ENCODE assay signal across 8 mouse cellular contexts in the genomic region with DNA sequence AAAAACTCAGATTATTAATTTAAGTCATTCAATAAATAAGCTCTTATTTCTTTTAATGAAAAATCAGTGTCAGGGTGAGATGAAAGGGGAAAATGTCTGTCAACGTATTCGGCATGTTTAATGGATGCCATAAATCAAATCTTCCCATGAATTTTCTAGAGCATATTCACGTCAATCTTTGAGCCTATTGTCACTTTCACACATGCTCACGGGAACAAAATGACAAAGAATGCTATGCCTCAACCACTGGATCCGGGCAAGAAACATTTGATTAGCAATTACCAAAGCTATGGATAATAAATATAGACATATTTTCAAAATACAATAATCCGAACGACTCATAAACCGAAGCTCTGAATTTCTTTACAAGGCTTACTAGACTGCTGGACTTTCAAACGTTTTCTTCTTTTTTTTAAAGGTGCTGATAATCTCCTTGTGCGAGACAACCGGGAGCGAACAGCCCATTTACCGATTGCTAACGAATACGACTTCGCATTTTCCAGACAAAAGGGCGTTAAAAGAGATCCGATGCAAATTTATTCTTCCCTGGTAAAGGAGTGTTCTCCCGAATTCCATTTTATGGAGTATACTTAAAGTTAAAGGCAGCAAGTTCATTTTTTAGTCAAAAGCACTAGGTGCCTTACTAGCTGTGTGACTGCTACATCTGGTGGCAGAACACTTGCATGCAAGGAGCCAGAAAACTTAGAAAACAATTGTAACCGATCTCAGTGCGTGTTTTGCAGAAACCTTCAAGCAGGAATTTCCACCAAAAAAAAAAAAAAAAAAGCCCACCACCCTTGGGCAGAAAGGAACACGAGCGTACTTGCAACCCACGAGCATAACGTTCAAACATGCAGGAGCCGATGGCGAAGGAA. TPM values are rescaled to one million over a fixed set of nuclear protein-coding genes. Genes with fewer than 3 reads are reported as not detected.
A peak's percentile ranks its signal among the peaks of the same experiment; 100 is the strongest.
DNase-seq lines count a peak whose midpoint lies in the region; ATAC-seq and TF ChIP-seq lines count a peak whose summit lies in the region.

No protein-coding gene starts in this region.

- no peak for ATAC-seq in neural tube, embryonic 11.5 days (ENCODE audit: insufficient read depth, low FRiP score, low TSS enrichment)
- no peak; the same call in 1 of the 2 replicates for ATAC-seq in forebrain, embryonic 12.5 days (ENCODE audit: low FRiP score)
- ATAC-seq in intestine, postnatal 0 days, result no peak
- no peak for ATAC-seq in stomach, embryonic 16.5 days (ENCODE audit: insufficient read depth, low FRiP score)

- H3K27ac ChIP-seq in neural tube, embryonic 11.5 days (ENCODE audit: low read depth, low read length), result peak overlapping the region; percentile 100
- H3K27ac ChIP-seq in forebrain, embryonic 12.5 days, result peak overlapping the region; percentile 100
- peak overlapping the region; percentile 100 for H3K27ac ChIP-seq in intestine, postnatal 0 days (ENCODE audit: low read depth, low read length)
- peak overlapping the region; percentile 100 for H3K27ac ChIP-seq in stomach, embryonic 16.5 days (ENCODE audit: low read length)

- H3K27me3 ChIP-seq in neural tube, embryonic 11.5 days (ENCODE audit: control insufficient read depth, insufficient read depth, low read length), result no peaks in the 10 kb centered on the region
- H3K27me3 ChIP-seq in forebrain, embryonic 12.5 days, result no peaks in the 10 kb centered on the region
- no peaks in the 10 kb centered on the region for H3K27me3 ChIP-seq in intestine, postnatal 0 days (replicated peaks; ENCODE audit: control insufficient read depth, insufficient read depth, low read length)
- H3K27me3 ChIP-seq in stomach, embryonic 16.5 days (ENCODE audit: control insufficient read depth, insufficient read depth, low read length), result no peaks in the 10 kb centered on the region

- peak overlapping the region; percentile 97 for H3K9ac ChIP-seq in neural tube, embryonic 11.5 days (ENCODE audit: low read length)
- H3K9ac ChIP-seq in forebrain, embryonic 12.5 days, result peak overlapping the region; percentile 99
- H3K9ac ChIP-seq in intestine, postnatal 0 days (ENCODE audit: low read depth, low read length), result peak overlapping the region; percentile 94
- peak overlapping the region; percentile 99 for H3K9ac ChIP-seq in stomach, embryonic 16.5 days (ENCODE audit: low read length)

- TF ChIP-seq CTCF in intestine, postnatal 0 days (IDR thresholded peaks at IDR 0.05; ENCODE audit: low read depth), result peak; percentile 81

- H3K9me3 ChIP-seq in neural tube, embryonic 11.5 days (ENCODE audit: control insufficient read depth, low read length), result no peaks in the 10 kb centered on the region
- no peaks in the 10 kb centered on the region for H3K9me3 ChIP-seq in forebrain, embryonic 12.5 days
- H3K9me3 ChIP-seq in intestine, postnatal 0 days (ENCODE audit: control insufficient read depth), result no peaks in the 10 kb centered on the region
- no peaks in the 10 kb centered on the region for H3K9me3 ChIP-seq in stomach, embryonic 16.5 days (replicated peaks; ENCODE audit: control insufficient read depth, low read length)

- DNase-seq in neural tube, embryonic 11.5 days (ENCODE audit: low spot score), result no peak
- DNase-seq in neural tube, embryonic 10.5 days (ENCODE audit: extremely low spot score, low spot score), result no peak
- DNase-seq in T-cell, adult 2 months (ENCODE audit: low spot score), result peak; percentile 60
- peak; percentile 20 for DNase-seq in lung, postnatal 14 days
- no peak for DNase-seq in spleen, postnatal 14 days (ENCODE audit: low spot score in 2 of 2)

- peak overlapping the region; percentile 85 for H3K4me3 ChIP-seq in neural tube, embryonic 11.5 days (ENCODE audit: low read depth, low read length)
- H3K4me3 ChIP-seq in forebrain, embryonic 12.5 days (replicated peaks), result peak overlapping the region; percentile 95
- peak overlapping the region; percentile 82 for H3K4me3 ChIP-seq in intestine, postnatal 0 days (ENCODE audit: low read depth, low read length)
- H3K4me3 ChIP-seq in stomach, embryonic 16.5 days (replicated peaks; ENCODE audit: low read length), result peak overlapping the region; percentile 91

- H3K4me1 ChIP-seq in neural tube, embryonic 11.5 days (ENCODE audit: control insufficient read depth, insufficient read depth, low read length), result no peaks in the 10 kb centered on the region; the same call in 1 of the 2 replicates
- peaks cover 20% of the 10 kb centered on the region for H3K4me1 ChIP-seq in forebrain, embryonic 12.5 days
- no peaks in the 10 kb centered on the region for H3K4me1 ChIP-seq in intestine, postnatal 0 days (replicated peaks; ENCODE audit: control insufficient read depth, insufficient read depth, low read length)
- peaks cover 6% of the 10 kb centered on the region for H3K4me1 ChIP-seq in stomach, embryonic 16.5 days (ENCODE audit: control insufficient read depth, insufficient read depth, low read length)

- WGBS in neural tube, embryonic 11.5 days, result under 1% methylated on average over 27 of the region's 27 CpGs
- WGBS in forebrain, embryonic 12.5 days, result 1% methylated on average over 27 of the region's 27 CpGs
- WGBS in intestine, postnatal 0 days, result under 1% methylated on average over 27 of the region's 27 CpGs
- under 1% methylated on average over 27 of the region's 27 CpGs for WGBS in stomach, embryonic 16.5 days

- H3K4me2 ChIP-seq in neural tube, embryonic 11.5 days (ENCODE audit: low read depth), result peak overlapping the region; percentile 66
- peak overlapping the region; percentile 59 for H3K4me2 ChIP-seq in forebrain, embryonic 12.5 days
- peak overlapping the region; percentile 67 for H3K4me2 ChIP-seq in intestine, postnatal 0 days (replicated peaks; ENCODE audit: low read depth)
- H3K4me2 ChIP-seq in stomach, embryonic 16.5 days (ENCODE audit: low read depth, low read length), result peak overlapping the region; percentile 67

- H3K36me3 ChIP-seq in neural tube, embryonic 11.5 days (ENCODE audit: control insufficient read depth, insufficient read depth, low read length), result no peaks in the 10 kb centered on the region
- H3K36me3 ChIP-seq in forebrain, embryonic 12.5 days (replicated peaks), result no peaks in the 10 kb centered on the region
- no peaks in the 10 kb centered on the region for H3K36me3 ChIP-seq in intestine, postnatal 0 days (ENCODE audit: control insufficient read depth, insufficient read depth)
- no peaks in the 10 kb centered on the region for H3K36me3 ChIP-seq in stomach, embryonic 16.5 days (ENCODE audit: control insufficient read depth, insufficient read depth, low read length)

RNA-seq across cellular contexts. Expression of a gene that starts 1.4 kb away (rescaled TPM):
- 39.0 and 42.0 TPM in 2 replicates for polyA plus RNA-seq in neural tube, embryonic 11.5 days (2014; fragmentation: Nextera tagmentation; extraction: Ambion mirVana)
- polyA plus RNA-seq in forebrain, embryonic 12.5 days (2016; fragmentation: Nextera tagmentation; extraction: Ambion mirVana), result 31.4 and 40.0 TPM in 2 replicates
- 27.8 and 30.5 TPM in 2 replicates for polyA plus RNA-seq in intestine, postnatal 0 days (2015; fragmentation: Nextera tagmentation; extraction: Ambion mirVana)
- polyA plus RNA-seq in stomach, embryonic 16.5 days (2015; fragmentation: Nextera tagmentation; extraction: Ambion mirVana), result 24.4 and 24.9 TPM in 2 replicates

Comparison
In these comparisons a context has a peak if more than half of its experiments do, and no peak if none do; other contexts are left out.
1. DNase-seq: peak in T-cell, adult 2 months (single experiment) and lung, postnatal 14 days (single experiment); none in neural tube, embryonic 11.5 days (single experiment), neural tube, embryonic 10.5 days (single experiment) and spleen, postnatal 14 days (0 of 2).
2. Peak in every context shown above with its lines, with median percentiles within 50 percentile points of each other: H3K27ac ChIP-seq, H3K4me2 ChIP-seq, H3K4me3 ChIP-seq and H3K9ac ChIP-seq.